Mouse (Mus musculus) erythroblast, embryonic 14.5 days (primary cell): ENCODE data around the gene Elf1. TPM values are rescaled to one million over a fixed set of nuclear protein-coding genes. Genes with fewer than 3 reads are reported as not detected.
"Not testable (repeated sequence)": the region's sequence is repeated elsewhere in the genome, so short reads cannot be mapped to it uniquely, and the experiment has no call there.

Experiments
- H3K27me3 ChIP-seq: 2 replicates; pipeline ENCODE4 v1.6.1; 2012; ENCODE audit warnings: inconsistent platforms; ENCODE audit not compliant: control insufficient read depth
- H3K36me3 ChIP-seq: 2 replicates; pipeline ENCODE4 v1.6.1; 2012; ENCODE audit warnings: mild to moderate bottlenecking, inconsistent platforms; ENCODE audit not compliant: control insufficient read depth
- H3K4me1 ChIP-seq: 2 replicates; pipeline ENCODE4 v1.6.1; 2012; ENCODE audit warnings: inconsistent platforms; ENCODE audit not compliant: control insufficient read depth
- H3K4me3 ChIP-seq: replicated peaks from 2 replicates; pipeline ENCODE3; 2012; ENCODE audit warnings: moderate library complexity, mild to moderate bottlenecking, inconsistent platforms
- H3K9me3 ChIP-seq: 2 replicates; pipeline ENCODE4 v1.6.1; 2012; ENCODE audit warnings: low read length, inconsistent platforms, mixed read lengths; ENCODE audit not compliant: control insufficient read depth
- GATA1 ChIP-seq: IDR thresholded peaks from 2 replicates; pipeline ENCODE4 v1.6.1; 2012; ENCODE audit warnings: low read length, inconsistent platforms, mixed read lengths
- TAL1 ChIP-seq: IDR thresholded peaks from 3 replicates; pipeline ENCODE4 v1.6.1; 2012; ENCODE audit warnings: low read length, inconsistent platforms, mixed read lengths
- polyA plus RNA-seq: library from polyadenylated mRNA; stranded (reverse); fragments of >175 nt; gene quantifications from 2 replicates; pipeline ENCODE4 v1.2.3, GENCODE M21; 2012

Gene Elf1
- polyA plus RNA-seq, result 0.65 and 0.69 TPM in 2 replicates

- H3K27me3 ChIP-seq, result no peaks in the 10 kb centered on the region
- H3K4me1 ChIP-seq, result peaks cover 49% of the 10 kb centered on the region
- H3K36me3 ChIP-seq, result peaks cover 59% of the 10 kb centered on the region
- H3K9me3 ChIP-seq, result no peaks in the 10 kb centered on the region
- no peak for TF ChIP-seq TAL1
- TF ChIP-seq GATA1, result no peak
- H3K4me3 ChIP-seq, result peak within 1 kb of the TSS; percentile 100
Observed at GRCm38 (mm10) chr14:79480624-79481338, at the start of gene Elf1. Elf1 (plus strand) TSS chr14:79481194.

- H3K4me1 ChIP-seq, result peaks cover 2% of the 10 kb centered on the region; the same call in 1 of the 2 replicates
- no peaks in the 10 kb centered on the region for H3K36me3 ChIP-seq
- H3K27me3 ChIP-seq, result no peaks in the 10 kb centered on the region
- TF ChIP-seq TAL1, result no peak
- no peak for TF ChIP-seq GATA1
- no peaks in the 10 kb centered on the region for H3K9me3 ChIP-seq
- H3K4me3 ChIP-seq, result no peak overlapping the region
Observed at GRCm38 (mm10) chr14:79434068-79434467, 46.9 kb upstream of the Elf1 start.

GRCm38 (mm10) chr14:79440655-79441054 is 40.3 kb upstream of the Elf1 start:
- Histone ChIP-seq H3K27me3 (peaks cover 2% of the 10 kb centered on the region; the same call in 1 of the 2 replicates), H3K4me1 (peaks cover 8% of the 10 kb centered on the region), H3K4me3 (no peak overlapping the region), H3K9me3 (no peaks in the 10 kb centered on the region; the same call in 1 of the 2 replicates), H3K36me3 (no peaks in the 10 kb centered on the region)
- TF ChIP-seq TAL1 (no peak), GATA1 (no peak)

- Histone ChIP-seq H3K9me3 (no peaks in the 10 kb centered on the region; the same call in 1 of the 2 replicates), H3K4me1 (peaks cover 8% of the 10 kb centered on the region), H3K4me3 (no peak overlapping the region), H3K27me3 (peaks cover 2% of the 10 kb centered on the region; the same call in 1 of the 2 replicates), H3K36me3 (no peaks in the 10 kb centered on the region)
- TF ChIP-seq GATA1 (no peak), TAL1 (no peak)
Observed at GRCm38 (mm10) chr14:79441441-79441840, 39.6 kb upstream of the Elf1 start.

- no peaks in the 10 kb centered on the region for H3K36me3 ChIP-seq
- no peaks in the 10 kb centered on the region; the same call in 1 of the 2 replicates for H3K9me3 ChIP-seq
- H3K4me3 ChIP-seq, result no peak overlapping the region
- no peak for TF ChIP-seq GATA1
- no peak for TF ChIP-seq TAL1
- peaks cover 2% of the 10 kb centered on the region; the same call in 1 of the 2 replicates for H3K27me3 ChIP-seq
- H3K4me1 ChIP-seq, result peaks cover 8% of the 10 kb centered on the region
Observed at GRCm38 (mm10) chr14:79444601-79445000, 36.4 kb upstream of the Elf1 start.

GRCm38 (mm10) chr14:79445055-79445620 is 35.9 kb upstream of the Elf1 start:
- H3K4me1 ChIP-seq, result peaks cover 8% of the 10 kb centered on the region
- TF ChIP-seq GATA1 (no peak), TAL1 (no peak)
- no peaks in the 10 kb centered on the region for H3K36me3 ChIP-seq
- no peak overlapping the region for H3K4me3 ChIP-seq
- H3K27me3 ChIP-seq, result peaks cover 2% of the 10 kb centered on the region; the same call in 1 of the 2 replicates
- no peaks in the 10 kb centered on the region for H3K9me3 ChIP-seq

GRCm38 (mm10) chr14:79451681-79452590 is 29.1 kb upstream of the Elf1 start, which contains the start of gene Kbtbd6:
Kbtbd6 (plus strand) TSS chr14:79451835.
- Histone ChIP-seq H3K4me3 (peak within 1 kb of the TSS; percentile 74), H3K4me1 (peaks cover 30% of the 10 kb centered on the region)
- not testable (repeated sequence) for H3K36me3 ChIP-seq, H3K9me3 ChIP-seq, H3K27me3 ChIP-seq

GRCm38 (mm10) chr14:79452591-79452934 is 28.4 kb upstream of the Elf1 start:
- peak overlapping the region; percentile 54 for H3K4me3 ChIP-seq
- not testable (repeated sequence) for H3K9me3 ChIP-seq, H3K27me3 ChIP-seq, H3K36me3 ChIP-seq
- peaks cover 31% of the 10 kb centered on the region for H3K4me1 ChIP-seq

- Histone ChIP-seq H3K36me3 (peaks cover 67% of the 10 kb centered on the region), H3K4me3 (no peak overlapping the region), H3K4me1 (peaks cover 12% of the 10 kb centered on the region), H3K9me3 (no peaks in the 10 kb centered on the region), H3K27me3 (no peaks in the 10 kb centered on the region)
- no peak for TF ChIP-seq TAL1
- no peak for TF ChIP-seq GATA1
Observed at GRCm38 (mm10) chr14:79460401-79460800, 20.6 kb upstream of the Elf1 start.
